Mouse (Mus musculus) left cerebral cortex, postnatal 14 days (tissue): Measurements from ENCODE around the gene Gm49378. TPM values are rescaled to one million over a fixed set of nuclear protein-coding genes. Genes with fewer than 3 reads are reported as not detected.

Experiments used
- DNase-seq, 2 experiments: peaks; one replicate each; pipeline ENCODE4 v3.0.0; 2021 to 2022; ENCODE audit warnings: low spot score in 2 of 2, mixed read lengths in 1 of 2
- intact Hi-C: fragments of 180-260 bp; cut with DNase I; formaldehyde crosslinking; loops from one replicate; pipeline ENCODE4 v1.15.1; 2025
- total RNA-seq, 2 experiments: library from RNA; stranded (reverse); gene quantifications; 2 replicates each; pipeline ENCODE4 v1.2.3; 2021

Gm49378 gene
- total RNA-seq, 2 experiments from 2014 or later = 4.8 to 8.1 TPM

- peak in 1 of 2 experiments; percentile 74 for DNase-seq
- intact Hi-C loops = no loop called here
Measured at GRCm38 (mm10) chr14:55596036-55596690, 41.5 kb downstream of the Gm49378 start.

GRCm38 (mm10) chr14:55592226-55592625 is 45.5 kb downstream of the Gm49378 start:
- DNase-seq = no peak
- intact Hi-C loops = no loop called here

- peak; percentile 95 for DNase-seq
- intact Hi-C loops = no loop called here
Measured at GRCm38 (mm10) chr14:55591331-55591891, 46.3 kb downstream of the Gm49378 start, which contains the start of gene Rnf31. TSS of gene Rnf31 (plus strand) at chr14:55591708.

GRCm38 (mm10) chr14:55590748-55591330 is 46.9 kb downstream of the Gm49378 start, which contains the start of gene Psme2:
TSS of gene Psme2 (minus strand) at chr14:55591113.
- intact Hi-C loops = no loop called here

GRCm38 (mm10) chr14:55589771-55590448 is 47.8 kb downstream of the Gm49378 start:
- no peak for DNase-seq
- intact Hi-C loops = no loop called here

More at GRCm38 (mm10) chr14:55590748-55591330, 46.9 kb downstream of the Gm49378 start, which contains the start of gene Psme2:
- peak; percentile 91 to 95 for DNase-seq

GRCm38 (mm10) chr14:55589271-55589670 is 48.4 kb downstream of the Gm49378 start:
- no peak for DNase-seq

GRCm38 (mm10) chr14:55586149-55586548 is 51.5 kb downstream of the Gm49378 start:
- intact Hi-C loops = no loop called here
- no peak for DNase-seq

More at GRCm38 (mm10) chr14:55589271-55589670, 48.4 kb downstream of the Gm49378 start:
- intact Hi-C loops = no loop called here

- no peak for DNase-seq
- intact Hi-C loops = no loop called here
Measured at GRCm38 (mm10) chr14:55585566-55585960, 52.1 kb downstream of the Gm49378 start.

GRCm38 (mm10) chr14:55584702-55585565 is 52.8 kb downstream of the Gm49378 start, which contains the start of gene Emc9:
TSS of gene Emc9 (minus strand) at chr14:55585302.
- peak in 1 of 2 experiments; percentile 49 for DNase-seq
- intact Hi-C loops = no loop called here

GRCm38 (mm10) chr14:55584303-55584701 is 53.4 kb downstream of the Gm49378 start:
- intact Hi-C loops = no loop called here
- no peak for DNase-seq

- DNase-seq = no peak
- intact Hi-C loops = no loop called here
Measured at GRCm38 (mm10) chr14:55581981-55582681, 55.6 kb downstream of the Gm49378 start.

GRCm38 (mm10) chr14:55580731-55581130 is 57.0 kb downstream of the Gm49378 start:
- DNase-seq = no peak
- intact Hi-C loops = no loop called here

GRCm38 (mm10) chr14:55579511-55580496 is 57.9 kb downstream of the Gm49378 start:
- no peak for DNase-seq
- intact Hi-C loops = no loop called here
